Mouse (Mus musculus): ENCODE measurements at regions not wholly inside any gene's neighbourhood (a gene's known extent, or its start where the extent isn't known, plus 50 kb on each side); places are given as distances from the start of the nearest gene placed in this dataset.

DNA sequence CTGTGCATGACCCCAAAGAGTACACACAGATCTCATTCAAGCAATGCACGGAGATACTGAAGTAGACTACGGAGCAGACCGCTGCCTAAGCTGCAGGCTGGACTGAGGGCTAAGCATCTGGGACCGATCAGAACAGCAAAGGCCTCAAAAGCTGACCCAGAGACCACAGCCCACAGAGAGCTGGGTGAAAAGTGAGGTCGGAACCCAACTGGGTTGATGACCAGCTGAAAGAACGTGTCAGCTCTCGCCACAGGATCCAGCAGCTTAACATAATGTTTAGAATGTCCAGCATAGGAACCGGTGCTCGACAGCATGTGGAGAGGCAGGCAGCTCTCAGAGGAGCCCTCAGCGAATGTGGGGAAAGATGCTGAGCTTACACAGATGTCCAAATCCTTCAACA lies 67.4 kb upstream of the Prok2 start:
- H3K9ac ChIP-seq, result no peak overlapping the region
- 48% methylated on average over 10 of the region's 10 CpGs for WGBS
- H3K4me3 ChIP-seq, result no peak overlapping the region
- no peak for ATAC-seq (ENCODE audit: low FRiP score, low read depth)
- H3K27me3 ChIP-seq, result peaks cover 8% of the 10 kb centered on the region; the same call in 1 of the 2 replicates
- H3K4me1 ChIP-seq (replicated peaks), result no peaks in the 10 kb centered on the region
- H3K36me3 ChIP-seq, result no peaks in the 10 kb centered on the region
- no peak overlapping the region for H3K27ac ChIP-seq (replicated peaks)
- no peaks in the 10 kb centered on the region for H3K9me3 ChIP-seq
- no peak overlapping the region for H3K4me2 ChIP-seq

- no peak for ATAC-seq (ENCODE audit: low FRiP score, low read depth)
- H3K27ac ChIP-seq (replicated peaks), result no peak overlapping the region
- no peak overlapping the region for H3K4me2 ChIP-seq
- 75% methylated on average over 10 of the region's 10 CpGs for WGBS
- no peaks in the 10 kb centered on the region for H3K9me3 ChIP-seq
- no peak overlapping the region for H3K4me3 ChIP-seq
- H3K9ac ChIP-seq, result no peak overlapping the region
- H3K4me1 ChIP-seq (replicated peaks), result no peaks in the 10 kb centered on the region
- no peaks in the 10 kb centered on the region for H3K36me3 ChIP-seq
- H3K27me3 ChIP-seq, result peaks cover 8% of the 10 kb centered on the region; the same call in 1 of the 2 replicates
These were observed 66.2 kb upstream of the Prok2 start for GRCm38 (mm10) chr6:99792353-99792752.

DNA sequence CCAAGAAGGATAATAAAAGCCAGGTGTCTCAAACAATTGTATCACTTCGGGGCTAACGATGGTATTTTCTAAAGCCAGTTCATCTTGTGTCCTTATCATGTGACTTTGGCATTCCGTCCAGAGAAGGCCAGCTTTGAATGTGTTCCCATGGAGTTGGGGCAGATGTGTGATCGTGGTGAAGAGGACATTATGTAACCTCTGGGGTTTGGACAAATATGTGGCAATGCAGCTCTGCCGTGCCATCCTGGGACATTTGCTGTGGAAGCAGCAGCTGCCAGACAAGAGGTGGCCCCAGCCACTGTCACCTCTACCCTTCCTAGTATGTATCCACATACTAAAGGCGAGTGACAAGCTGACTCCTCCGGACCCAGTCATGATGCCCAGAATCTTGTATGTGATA lies 60.8 kb upstream of the Prok2 start:
- WGBS, result 91% methylated on average over 7 of the region's 7 CpGs
- H3K27ac ChIP-seq (replicated peaks), result no peak overlapping the region
- H3K4me2 ChIP-seq, result no peak overlapping the region
- no peak overlapping the region for H3K9ac ChIP-seq
- H3K27me3 ChIP-seq, result no peaks in the 10 kb centered on the region
- no peak overlapping the region for H3K4me3 ChIP-seq
- no peaks in the 10 kb centered on the region for H3K36me3 ChIP-seq
- ATAC-seq (ENCODE audit: low FRiP score, low read depth), result no peak
- H3K9me3 ChIP-seq, result no peaks in the 10 kb centered on the region
- no peaks in the 10 kb centered on the region; the same call in 1 of the 2 replicates for H3K4me1 ChIP-seq (replicated peaks)

DNA sequence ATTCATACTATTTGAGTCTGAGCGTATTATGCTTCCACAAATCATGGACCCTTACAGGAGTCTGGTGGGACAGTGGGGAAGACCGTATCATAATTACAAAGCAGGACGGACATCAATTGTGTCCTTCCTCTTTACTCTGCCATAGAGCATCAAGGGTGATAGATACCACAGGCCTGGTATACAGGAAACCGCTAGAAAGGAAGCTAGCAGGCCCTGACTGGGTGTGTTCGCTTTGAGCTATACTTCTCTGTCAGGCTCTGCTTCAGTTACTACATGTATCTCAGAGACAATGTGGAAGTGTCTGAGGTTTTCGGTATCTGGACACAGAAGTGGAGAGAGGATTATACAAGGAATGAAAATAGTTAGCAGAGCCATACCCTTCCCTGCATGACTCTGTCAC lies 59.0 kb upstream of the Prok2 start:
- H3K4me3 ChIP-seq, result no peak overlapping the region
- H3K4me1 ChIP-seq (replicated peaks), result no peaks in the 10 kb centered on the region; the same call in 1 of the 2 replicates
- no peak overlapping the region for H3K27ac ChIP-seq (replicated peaks)
- no peak for ATAC-seq (ENCODE audit: low FRiP score, low read depth)
- H3K27me3 ChIP-seq, result no peaks in the 10 kb centered on the region
- no peaks in the 10 kb centered on the region for H3K9me3 ChIP-seq
- no peak overlapping the region for H3K9ac ChIP-seq
- no peak overlapping the region for H3K4me2 ChIP-seq
- WGBS, result 85% methylated on average over 6 of the region's 6 CpGs
- H3K36me3 ChIP-seq, result no peaks in the 10 kb centered on the region

DNA sequence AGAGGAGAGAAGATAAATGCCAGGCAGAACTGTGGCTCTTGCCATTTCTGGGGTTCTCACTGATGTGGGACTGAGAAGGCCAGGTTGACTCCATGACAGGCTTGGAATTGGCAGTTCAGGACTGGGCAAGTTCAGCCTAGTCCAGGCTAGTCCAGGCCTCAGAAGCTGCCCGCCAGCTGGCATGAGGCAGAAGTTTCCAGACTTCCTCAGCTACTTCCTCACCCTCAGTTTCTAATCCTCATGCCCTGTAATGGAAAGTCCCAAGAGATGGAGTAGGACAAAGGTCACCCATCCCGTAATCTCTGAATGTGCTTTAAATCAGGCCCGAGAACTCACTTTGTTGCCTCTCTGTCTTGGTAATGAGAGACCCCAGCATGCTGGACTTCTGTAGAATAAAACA lies 58.6 kb upstream of the Prok2 start:
- Histone ChIP-seq H3K36me3 (no peaks in the 10 kb centered on the region), H3K4me2 (no peak overlapping the region), H3K4me1 (replicated peaks) (no peaks in the 10 kb centered on the region; the same call in 1 of the 2 replicates), H3K9me3 (no peaks in the 10 kb centered on the region), H3K4me3 (no peak overlapping the region), H3K27me3 (no peaks in the 10 kb centered on the region), H3K9ac (no peak overlapping the region), H3K27ac (replicated peaks) (no peak overlapping the region)
- 86% methylated on average over 3 of the region's 3 CpGs for WGBS
- no peak for ATAC-seq (ENCODE audit: low FRiP score, low read depth)

DNA sequence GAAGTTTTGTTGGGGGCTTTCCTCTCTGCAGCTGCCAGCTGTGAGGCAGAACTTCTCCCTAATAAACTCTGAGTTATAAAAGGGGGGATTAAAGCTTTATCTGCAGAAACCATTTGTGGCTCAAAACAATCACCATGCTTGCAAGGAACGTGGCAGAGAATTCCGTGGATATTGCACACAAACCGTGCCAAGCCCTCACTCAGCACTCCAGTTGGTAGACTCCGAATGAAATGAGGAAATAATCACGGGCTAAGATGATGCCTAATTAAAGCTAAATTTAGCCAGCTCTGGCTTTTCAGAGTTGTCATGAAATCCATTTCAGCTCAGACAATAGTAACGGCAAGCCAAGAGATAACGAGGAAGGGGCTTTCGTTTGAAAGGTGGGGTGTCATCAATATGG lies 58.1 kb upstream of the Prok2 start:
- H3K9ac ChIP-seq, result no peak overlapping the region
- H3K4me2 ChIP-seq, result no peak overlapping the region
- WGBS, result 59% methylated on average over 8 of the region's 8 CpGs

GRCm38 (mm10) chr6:99782996-99783395 lies 56.8 kb upstream of the Prok2 start:
- H3K36me3 ChIP-seq, result no peaks in the 10 kb centered on the region
- H3K4me2 ChIP-seq, result no peak overlapping the region
- no peak overlapping the region for H3K4me3 ChIP-seq
- 73% methylated on average over 2 of the region's 2 CpGs for WGBS
- no peak for ATAC-seq (ENCODE audit: low FRiP score, low read depth)
- H3K9me3 ChIP-seq, result no peaks in the 10 kb centered on the region
- 0 out of 2 replicates have a peak, but pooled peaks cover 4% of the 10 kb centered on the region for H3K27me3 ChIP-seq
- no peak overlapping the region for H3K9ac ChIP-seq
- H3K27ac ChIP-seq (replicated peaks), result no peak overlapping the region
- no peaks in the 10 kb centered on the region; the same call in 1 of the 2 replicates for H3K4me1 ChIP-seq (replicated peaks)

More for the DNA sequence above, 58.1 kb upstream of the Prok2 start:
- Histone ChIP-seq H3K4me1 (replicated peaks) (no peaks in the 10 kb centered on the region; the same call in 1 of the 2 replicates), H3K27me3 (no peaks in the 10 kb centered on the region), H3K36me3 (no peaks in the 10 kb centered on the region), H3K27ac (replicated peaks) (no peak overlapping the region), H3K9me3 (no peaks in the 10 kb centered on the region), H3K4me3 (no peak overlapping the region)
- ATAC-seq (ENCODE audit: low FRiP score, low read depth), result no peak
